ENCODE assay signal across 14 mouse cellular contexts in the genomic region with DNA sequence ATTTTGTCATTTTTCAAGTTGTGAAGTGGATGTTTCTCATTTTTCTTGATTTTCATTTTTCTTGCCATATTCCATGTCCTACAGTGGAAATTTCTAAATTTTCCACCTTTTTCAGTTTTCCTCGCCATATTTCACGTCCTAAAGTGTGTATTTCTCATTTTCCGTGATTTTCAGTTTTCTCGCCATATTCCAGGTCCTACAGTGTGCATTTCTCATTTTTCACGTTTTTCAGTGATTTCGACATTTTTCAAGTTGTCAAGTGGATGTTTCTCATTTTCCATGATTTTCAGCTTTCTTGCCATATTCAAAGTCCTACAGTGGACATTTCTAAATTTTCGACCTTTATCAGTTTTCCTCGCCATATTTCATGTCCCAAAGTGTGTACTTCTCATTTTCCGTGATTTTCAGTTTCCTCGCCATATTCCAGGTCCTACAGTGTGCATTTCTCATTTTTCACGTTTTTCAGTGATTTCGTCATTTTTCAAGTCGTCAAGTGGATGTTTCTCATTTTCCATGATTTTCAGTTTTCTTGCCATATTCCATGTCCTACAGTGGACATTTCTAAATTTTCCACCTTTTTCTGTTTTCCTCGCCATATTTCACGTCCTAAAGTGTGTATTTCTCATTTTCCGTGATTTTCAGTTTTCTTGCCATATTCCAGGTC. TPM values are rescaled to one million over a fixed set of nuclear protein-coding genes. Genes with fewer than 3 reads are reported as not detected.
DNase-seq lines count a peak whose midpoint lies in the region; TF ChIP-seq lines count a peak whose summit lies in the region.
"Not testable (repeated sequence)": the region's sequence is repeated elsewhere in the genome, so short reads cannot be mapped to it uniquely, and the experiment has no call there.
"Had no signal": no experiment of that assay in that cellular context is flagged by ENCODE, and none has a peak within 500 bp of the region (broad histone marks: within the 10 kb centered on the region; RNA-seq: fewer than 3 reads in every experiment).

No protein-coding gene starts in this region.

- H3K4me3 ChIP-seq in heart, adult 2 months; left cerebral cortex, adult 2 months: not testable (repeated sequence)

- not testable (repeated sequence) for TF ChIP-seq EP300 in heart, adult 2 months (IDR thresholded peaks at IDR 0.05; ENCODE audit: insufficient read depth, low read depth, low read length)

- H3K4me1 ChIP-seq in heart, adult 2 months (ENCODE audit: control insufficient read depth, insufficient read depth, low read length) = not testable (repeated sequence)

- not testable (repeated sequence) for TF ChIP-seq CTCF in heart, adult 2 months (IDR thresholded peaks at IDR 0.05); left cerebral cortex, adult 2 months (IDR thresholded peaks at IDR 0.05)

- peak; percentile 95 for DNase-seq in cerebellum, adult 8-10 months
- peak; percentile 42 to 44 for DNase-seq in heart, adult 2 months
- peak; percentile 35 to 42 for DNase-seq in kidney, postnatal 36 days
- DNase-seq in left cerebral cortex, adult 2 months (ENCODE audit: extremely low spot score in 1 of 2, low spot score in 2 of 2) = peak; percentile 72 to 78
- DNase-seq in lung, postnatal 36 days = peak; percentile 37
- peak; percentile 49 to 54 for DNase-seq in right cerebral cortex, postnatal 36 days (ENCODE audit: low spot score in 2 of 2)
- DNase-seq in thymus, postnatal 25 days = peak; percentile 69

- not testable (repeated sequence) for H3K9ac ChIP-seq in heart, adult 2 months (ENCODE audit: low read depth, low read length)

- not testable (repeated sequence) for H3K36me3 ChIP-seq in heart, adult 2 months (ENCODE audit: control insufficient read depth, insufficient read depth, low read length)

- H3K79me2 ChIP-seq in heart, adult 2 months (replicated peaks; ENCODE audit: control insufficient read depth, insufficient read depth, low read length) = not testable (repeated sequence)

- not testable (repeated sequence) for TF ChIP-seq POLR2A in heart, adult 2 months (IDR thresholded peaks at IDR 0.05; ENCODE audit: insufficient read depth, low read depth, low read length)

- 77% methylated on average over 16 of the region's 16 CpGs for WGBS in heart, adult 2 months

- not testable (repeated sequence) for H3K27ac ChIP-seq in heart, adult 2 months; left cerebral cortex, adult 2 months

- not testable (repeated sequence) for H3K27me3 ChIP-seq in heart, adult 2 months (ENCODE audit: control insufficient read depth, insufficient read depth, low read length)

- intact Hi-C loops in heart, adult 2 months (cut with DNase I); left cerebral cortex, adult 2 months (cut with DNase I): not testable (repeated sequence)

RNA-seq across cellular contexts. Expression of a gene that starts 0.8 kb away (rescaled TPM):
- under 1 TPM; 0.60 to 0.75 TPM for total RNA-seq in heart, adult 2 months (2021)
- polyA plus RNA-seq in heart, adult 2 months (2012; rRNA removed) = not detected in 2 replicates
- total RNA-seq in left cerebral cortex, adult 2 months (2021) = 1 to 10 TPM in 1 of 2 experiments, not detected in 1; 1.8 TPM
- total RNA-seq: midbrain, postnatal 0 days had no signal
- polyA plus RNA-seq: forebrain, embryonic 15.5 days; heart, embryonic 11.5 days; stomach, embryonic 15.5 days had no signal

RNA-seq across cellular contexts. Expression of a gene that starts 1.1 kb away (rescaled TPM):
- total RNA-seq in heart, adult 2 months (2021) = under 1 TPM in 1 of 2 experiments, not detected in 1; 0.39 TPM
- polyA plus RNA-seq in heart, adult 2 months (2012; rRNA removed) = not detected in 2 replicates
- total RNA-seq in left cerebral cortex, adult 2 months (2021) = not detected
- total RNA-seq: midbrain, postnatal 0 days had no signal
- polyA plus RNA-seq: embryonic facial prominence, embryonic 15.5 days; heart, embryonic 11.5 days; stomach, embryonic 15.5 days had no signal

RNA-seq across cellular contexts. Expression of a gene that starts 6.9 kb away (rescaled TPM):
- not detected for total RNA-seq in heart, adult 2 months (2021)
- not detected in 2 replicates for polyA plus RNA-seq in heart, adult 2 months (2012; rRNA removed)
- not detected for total RNA-seq in left cerebral cortex, adult 2 months (2021)
- polyA plus RNA-seq: embryonic facial prominence, embryonic 15.5 days; forebrain, embryonic 15.5 days; heart, embryonic 11.5 days; hindbrain, embryonic 15.5 days; stomach, embryonic 15.5 days had no signal

RNA-seq across cellular contexts. Expression of a gene that starts 8.7 kb away (rescaled TPM):
- total RNA-seq in heart, adult 2 months (2021) = not detected
- not detected in 2 replicates for polyA plus RNA-seq in heart, adult 2 months (2012; rRNA removed)
- not detected for total RNA-seq in left cerebral cortex, adult 2 months (2021)
- total RNA-seq: midbrain, postnatal 0 days had no signal
- polyA plus RNA-seq: embryonic facial prominence, embryonic 15.5 days; forebrain, embryonic 15.5 days; heart, embryonic 11.5 days; hindbrain, embryonic 15.5 days; kidney, postnatal 0 days; midbrain, postnatal 0 days; stomach, embryonic 15.5 days had no signal

RNA-seq across cellular contexts. Expression of a gene that starts 10.3 kb away (rescaled TPM):
- not detected for total RNA-seq in heart, adult 2 months (2021)
- not detected in 2 replicates for polyA plus RNA-seq in heart, adult 2 months (2012; rRNA removed)
- total RNA-seq in left cerebral cortex, adult 2 months (2021) = not detected
- total RNA-seq: midbrain, postnatal 0 days had no signal
- polyA plus RNA-seq: embryonic facial prominence, embryonic 15.5 days; forebrain, embryonic 15.5 days; heart, embryonic 11.5 days; hindbrain, embryonic 15.5 days; kidney, postnatal 0 days; midbrain, postnatal 0 days; stomach, embryonic 15.5 days had no signal

Comparison
In these comparisons a context has a peak if more than half of its experiments do, and no peak if none do; other contexts are left out.
1. DNase-seq: peak in every context shown above with its lines; median percentile 95 in cerebellum, adult 8-10 months; 75 in left cerebral cortex, adult 2 months; 69 in thymus, postnatal 25 days; 52 in right cerebral cortex, postnatal 36 days; 43 in heart, adult 2 months; 38 in kidney, postnatal 36 days; 37 in lung, postnatal 36 days.